Mouse (Mus musculus): ENCODE measurements around the gene Arhgap25. TPM values are rescaled to one million over a fixed set of nuclear protein-coding genes. Genes with fewer than 3 reads are reported as not detected.

The Arhgap25 gene
- polyA plus RNA-seq, 1 experiment = 1.9 TPM

DNA sequence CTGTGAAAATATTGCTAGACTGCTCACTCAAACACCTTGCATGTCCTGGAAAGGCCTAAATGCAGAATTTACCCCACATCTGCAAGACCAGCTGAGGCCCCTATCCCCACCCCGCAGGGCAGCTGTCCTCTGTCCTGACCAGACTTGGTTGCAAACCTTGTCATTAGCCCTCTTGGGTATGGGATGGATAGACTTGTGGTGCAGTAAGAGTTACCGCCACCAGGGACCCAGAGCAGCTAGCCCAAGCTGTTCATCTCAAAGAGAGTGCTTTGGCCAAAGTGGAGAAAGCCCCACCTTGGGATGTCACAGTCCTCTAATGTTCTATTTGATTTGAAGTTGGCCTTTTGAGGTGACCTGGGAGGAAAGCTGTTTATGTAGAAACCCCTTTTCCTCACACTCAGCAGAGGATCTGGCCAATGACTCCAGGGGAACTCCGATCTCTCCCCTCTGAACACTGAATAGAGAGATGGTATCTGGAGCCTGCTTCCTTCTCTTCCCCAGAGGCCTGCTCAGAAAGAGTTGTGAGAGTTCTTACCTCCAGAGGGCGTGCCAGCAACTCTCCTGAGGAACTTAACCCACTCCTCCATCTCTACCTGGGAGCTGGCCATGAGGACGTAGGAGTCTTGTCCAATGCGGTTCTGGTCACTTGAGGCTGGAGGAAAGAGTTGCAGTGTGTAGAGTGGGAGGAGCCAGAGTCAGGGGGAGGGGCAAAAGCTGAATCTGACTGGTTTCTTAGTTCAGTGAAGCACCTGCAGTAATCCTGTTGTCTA, 45.2 kb downstream of the Arhgap25 start:
- H3K36me3 ChIP-seq (ENCODE audit: control insufficient read depth, insufficient read depth, low read length) = no peaks in the 10 kb centered on the region
- no peaks in the 10 kb centered on the region for H3K27me3 ChIP-seq (ENCODE audit: control insufficient read depth, insufficient read depth, low read length)
- H3K4me1 ChIP-seq (ENCODE audit: control insufficient read depth, insufficient read depth, insufficient read length, low read length) = no peaks in the 10 kb centered on the region; the same call in 1 of the 2 replicates
- WGBS = 66% methylated on average over 6 of the region's 6 CpGs
- no peak overlapping the region for H3K27ac ChIP-seq (ENCODE audit: insufficient read depth, low read depth, low read length)
- no peak overlapping the region for H3K4me3 ChIP-seq (ENCODE audit: low read depth, low read length)
- TF ChIP-seq POLR2A (IDR thresholded peaks at IDR 0.05; ENCODE audit: low read depth, low read length) = no peak
- TF ChIP-seq CTCF (IDR thresholded peaks at IDR 0.05; ENCODE audit: extremely low read depth, insufficient read length, insufficient replicate concordance, low read depth, low read length) = peak; percentile 28; the same call in 1 of the 2 replicates

DNA sequence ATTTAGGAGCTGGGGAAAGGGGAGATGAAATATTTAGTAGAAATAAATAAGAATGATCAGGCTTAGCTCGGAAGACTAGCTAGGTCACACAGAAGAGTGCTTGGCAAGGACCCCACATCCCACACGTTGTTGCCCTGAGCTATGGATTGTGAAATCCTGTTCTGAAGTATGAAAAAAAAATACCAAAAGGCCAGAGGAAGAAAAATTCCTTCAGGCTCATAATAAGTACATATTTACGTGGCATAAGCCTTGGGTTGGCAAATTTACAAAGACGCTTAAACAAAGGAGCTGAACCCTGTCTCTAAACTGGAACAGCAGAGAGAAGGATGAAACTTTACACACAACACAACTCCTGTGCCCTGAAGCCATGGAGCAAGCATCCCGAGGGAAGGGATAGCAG, 48.3 kb downstream of the Arhgap25 start:
- WGBS = 72% methylated on average over 5 of the region's 5 CpGs
- no peaks in the 10 kb centered on the region; the same call in 1 of the 2 replicates for H3K27me3 ChIP-seq (ENCODE audit: control insufficient read depth, insufficient read depth, low read length)
- H3K4me3 ChIP-seq (ENCODE audit: low read depth, low read length) = no peak overlapping the region
- H3K4me1 ChIP-seq (ENCODE audit: control insufficient read depth, insufficient read depth, insufficient read length, low read length) = no peaks in the 10 kb centered on the region; the same call in 1 of the 2 replicates
- no peak for TF ChIP-seq POLR2A (IDR thresholded peaks at IDR 0.05; ENCODE audit: low read depth, low read length)
- no peaks in the 10 kb centered on the region for H3K36me3 ChIP-seq (ENCODE audit: control insufficient read depth, insufficient read depth, low read length)
- no peak overlapping the region for H3K27ac ChIP-seq (ENCODE audit: insufficient read depth, low read depth, low read length)

DNA sequence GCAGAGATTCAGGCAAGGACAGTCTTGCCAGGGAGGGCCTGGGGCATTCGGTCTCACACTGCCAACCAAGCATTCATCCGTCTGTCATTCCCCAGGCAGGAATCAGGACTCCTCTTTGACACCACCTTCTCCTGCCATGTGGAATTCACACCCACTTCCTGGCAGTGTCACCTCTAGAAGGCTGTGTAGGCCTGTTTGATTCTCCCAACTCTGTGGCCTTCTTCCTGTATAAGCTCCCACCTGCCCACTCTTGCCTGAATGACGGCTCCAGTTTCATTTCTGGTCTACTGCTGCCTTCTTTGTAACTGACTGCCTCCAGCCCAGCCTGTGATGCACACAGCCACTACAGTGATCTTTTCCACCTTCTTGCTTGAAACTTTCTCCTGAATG, 49.2 kb downstream of the Arhgap25 start:
- H3K27me3 ChIP-seq (ENCODE audit: control insufficient read depth, insufficient read depth, low read length) = no peaks in the 10 kb centered on the region; the same call in 1 of the 2 replicates
- TF ChIP-seq CTCF (IDR thresholded peaks at IDR 0.05; ENCODE audit: extremely low read depth, insufficient read length, insufficient replicate concordance, low read depth, low read length) (no peak), POLR2A (IDR thresholded peaks at IDR 0.05; ENCODE audit: low read depth, low read length) (no peak)
- 79% methylated on average over 3 of the region's 3 CpGs for WGBS
- H3K4me1 ChIP-seq (ENCODE audit: control insufficient read depth, insufficient read depth, insufficient read length, low read length) = no peaks in the 10 kb centered on the region; the same call in 1 of the 2 replicates
- no peaks in the 10 kb centered on the region for H3K36me3 ChIP-seq (ENCODE audit: control insufficient read depth, insufficient read depth, low read length)
- H3K4me3 ChIP-seq (ENCODE audit: low read depth, low read length) = no peak overlapping the region
- no peak overlapping the region for H3K27ac ChIP-seq (ENCODE audit: insufficient read depth, low read depth, low read length)

DNA sequence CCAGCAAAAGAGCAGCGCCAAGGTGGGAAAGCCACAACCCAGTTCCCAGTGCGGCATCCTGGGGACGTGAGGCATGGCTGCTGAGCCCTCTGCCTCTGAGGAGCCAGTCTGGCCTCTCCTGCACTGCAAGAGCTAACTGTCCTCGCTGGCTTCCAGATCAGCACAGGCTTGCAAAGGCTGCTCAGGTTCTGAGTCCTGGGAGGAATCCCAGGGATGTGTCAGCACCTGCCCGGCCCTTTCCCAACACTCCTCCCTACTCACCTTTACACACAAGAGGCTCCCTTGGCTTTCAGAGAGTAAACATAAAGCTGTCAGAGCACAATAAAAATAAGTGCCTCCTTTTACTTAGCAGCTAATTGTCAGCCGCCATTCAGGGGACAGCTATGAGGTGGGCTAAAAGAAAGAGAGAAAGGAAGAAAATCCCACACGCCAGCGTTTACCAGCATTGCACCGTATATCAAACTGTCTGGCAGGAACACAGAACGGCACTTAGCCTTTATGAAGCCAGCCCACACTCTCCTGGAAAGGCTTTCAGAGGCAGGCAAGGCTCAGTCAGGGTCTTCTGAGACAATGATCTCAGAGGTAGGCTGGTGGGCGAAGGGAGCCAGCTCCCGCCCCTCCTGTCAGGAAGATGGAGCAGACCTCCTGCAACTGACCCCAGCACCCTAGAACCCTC, 49.7 kb downstream of the Arhgap25 start:
- 57% methylated on average over 12 of the region's 12 CpGs for WGBS
- Histone ChIP-seq H3K4me1 (ENCODE audit: control insufficient read depth, insufficient read depth, insufficient read length, low read length) (no peaks in the 10 kb centered on the region; the same call in 1 of the 2 replicates), H3K36me3 (ENCODE audit: control insufficient read depth, insufficient read depth, low read length) (no peaks in the 10 kb centered on the region), H3K27ac (ENCODE audit: insufficient read depth, low read depth, low read length) (no peak overlapping the region), H3K4me3 (ENCODE audit: low read depth, low read length) (no peak overlapping the region), H3K27me3 (ENCODE audit: control insufficient read depth, insufficient read depth, low read length) (no peaks in the 10 kb centered on the region; the same call in 1 of the 2 replicates)
- TF ChIP-seq CTCF (IDR thresholded peaks at IDR 0.05; ENCODE audit: extremely low read depth, insufficient read length, insufficient replicate concordance, low read depth, low read length) = no peak
- no peak for TF ChIP-seq POLR2A (IDR thresholded peaks at IDR 0.05; ENCODE audit: low read depth, low read length)

DNA sequence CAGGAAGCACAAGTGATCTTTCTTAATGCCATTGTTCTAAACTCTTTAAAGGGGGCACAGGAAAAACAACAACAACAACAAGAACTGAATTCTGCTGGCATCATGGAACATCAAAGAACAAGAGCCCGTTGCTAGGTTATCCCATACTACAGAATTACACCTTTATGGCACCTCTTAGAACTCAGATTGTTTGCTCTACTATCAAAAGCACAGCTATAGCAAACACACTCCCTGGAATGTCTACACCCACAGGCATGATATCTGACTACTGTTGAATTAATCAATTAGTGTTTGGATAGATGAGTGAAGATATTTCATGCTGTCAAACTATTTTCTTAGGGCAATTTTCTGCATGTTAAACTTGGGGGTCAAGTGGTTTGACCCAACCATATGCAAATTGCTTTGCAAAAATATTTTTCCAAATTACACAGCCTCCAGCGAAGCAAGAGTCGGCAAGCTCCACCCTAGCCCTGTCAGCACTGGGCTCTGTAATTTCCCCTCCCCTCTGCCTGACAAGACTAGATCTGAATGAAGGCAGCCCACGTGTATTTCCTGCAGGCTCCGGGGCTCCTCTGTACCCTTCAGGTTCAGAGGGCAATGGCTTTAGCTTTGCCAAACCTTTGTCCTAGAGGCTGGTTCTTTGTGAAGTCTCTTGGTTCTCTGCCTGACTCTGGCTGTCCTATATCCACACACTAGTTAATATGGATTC, 53.6 kb downstream of the Arhgap25 start:
- H3K36me3 ChIP-seq (ENCODE audit: control insufficient read depth, insufficient read depth, low read length) = no peaks in the 10 kb centered on the region
- H3K4me3 ChIP-seq (ENCODE audit: low read depth, low read length) = no peak overlapping the region

DNA sequence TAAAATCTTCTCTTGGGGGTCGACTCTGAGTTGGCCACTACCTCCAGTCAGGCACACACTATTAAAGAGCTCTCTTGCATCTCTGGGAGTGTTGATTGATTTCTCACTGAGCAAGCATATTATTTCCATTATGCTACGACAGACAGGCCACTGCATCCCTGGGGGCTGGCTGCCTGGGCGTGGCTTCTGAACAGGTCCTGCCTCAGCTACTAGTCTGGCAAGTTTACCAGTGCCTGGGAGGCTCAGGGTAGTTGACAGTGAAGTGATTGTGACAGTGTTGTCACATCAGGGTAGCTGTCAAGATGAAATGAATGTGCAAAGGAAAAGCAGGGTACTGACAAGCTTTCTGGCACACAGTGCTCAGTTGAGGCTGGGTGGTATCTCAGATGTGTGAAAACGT, 54.2 kb downstream of the Arhgap25 start:
- 25% methylated on average over 4 of the region's 4 CpGs for WGBS
- Histone ChIP-seq H3K27ac (ENCODE audit: insufficient read depth, low read depth, low read length) (no peak overlapping the region), H3K4me1 (ENCODE audit: control insufficient read depth, insufficient read depth, insufficient read length, low read length) (no peaks in the 10 kb centered on the region; the same call in 1 of the 2 replicates), H3K4me3 (ENCODE audit: low read depth, low read length) (no peak overlapping the region), H3K36me3 (ENCODE audit: control insufficient read depth, insufficient read depth, low read length) (no peaks in the 10 kb centered on the region), H3K27me3 (ENCODE audit: control insufficient read depth, insufficient read depth, low read length) (no peaks in the 10 kb centered on the region; the same call in 1 of the 2 replicates)
- no peak for TF ChIP-seq CTCF (IDR thresholded peaks at IDR 0.05; ENCODE audit: extremely low read depth, insufficient read length, insufficient replicate concordance, low read depth, low read length)
- TF ChIP-seq POLR2A (IDR thresholded peaks at IDR 0.05; ENCODE audit: low read depth, low read length) = no peak

More for the DNA sequence above, 53.6 kb downstream of the Arhgap25 start:
- Histone ChIP-seq H3K27me3 (ENCODE audit: control insufficient read depth, insufficient read depth, low read length) (no peaks in the 10 kb centered on the region; the same call in 1 of the 2 replicates), H3K4me1 (ENCODE audit: control insufficient read depth, insufficient read depth, insufficient read length, low read length) (no peaks in the 10 kb centered on the region; the same call in 1 of the 2 replicates), H3K27ac (ENCODE audit: insufficient read depth, low read depth, low read length) (no peak overlapping the region)
- TF ChIP-seq CTCF (IDR thresholded peaks at IDR 0.05; ENCODE audit: extremely low read depth, insufficient read length, insufficient replicate concordance, low read depth, low read length) (no peak), POLR2A (IDR thresholded peaks at IDR 0.05; ENCODE audit: low read depth, low read length) (no peak)
- 11% methylated on average over 5 of the region's 5 CpGs for WGBS
